Mouse (Mus musculus): ENCODE data around the gene Pgm1. TPM values are rescaled to one million over a fixed set of nuclear protein-coding genes. Genes with fewer than 3 reads are reported as not detected.

The Pgm1 gene
- polyA plus RNA-seq, 1 experiment from 2014 or later = 51.1 TPM

DNA sequence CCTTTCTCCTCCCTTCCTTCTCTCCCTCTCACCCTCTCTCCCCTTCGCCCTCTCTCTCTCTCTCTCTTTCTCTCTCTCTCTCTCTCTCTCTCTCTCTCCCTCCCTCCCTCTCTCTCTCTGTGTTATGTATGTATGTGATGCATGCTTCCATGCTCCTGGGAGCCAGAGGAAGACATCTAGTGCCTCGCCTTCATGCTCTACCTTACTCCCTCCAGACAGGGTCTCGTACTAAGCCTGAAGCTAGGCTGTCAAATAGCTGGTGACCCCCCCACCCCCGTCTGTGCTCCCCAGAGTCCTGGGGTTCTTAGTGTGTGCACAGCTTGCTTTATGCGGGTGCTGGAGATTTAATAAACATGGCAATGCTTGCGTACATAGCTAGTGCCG is 55.1 kb downstream of the Pgm1 start:
- DNase-seq (no peak), ATAC-seq (ENCODE audit: low read depth) (no peak)
- Histone ChIP-seq H3K9me3 (replicated peaks) (no peaks in the 10 kb centered on the region), H3K4me2 (no peak overlapping the region), H3K4me1 (replicated peaks) (no peaks in the 10 kb centered on the region), H3K9ac (no peak overlapping the region), H3K27me3 (no peaks in the 10 kb centered on the region), H3K4me3 (replicated peaks) (no peak overlapping the region), H3K27ac (no peak overlapping the region), H3K36me3 (peaks cover 10% of the 10 kb centered on the region; the same call in 1 of the 2 replicates)
- 81% methylated on average over 7 of the region's 7 CpGs for WGBS (ENCODE audit: insufficient replicate concordance)

DNA sequence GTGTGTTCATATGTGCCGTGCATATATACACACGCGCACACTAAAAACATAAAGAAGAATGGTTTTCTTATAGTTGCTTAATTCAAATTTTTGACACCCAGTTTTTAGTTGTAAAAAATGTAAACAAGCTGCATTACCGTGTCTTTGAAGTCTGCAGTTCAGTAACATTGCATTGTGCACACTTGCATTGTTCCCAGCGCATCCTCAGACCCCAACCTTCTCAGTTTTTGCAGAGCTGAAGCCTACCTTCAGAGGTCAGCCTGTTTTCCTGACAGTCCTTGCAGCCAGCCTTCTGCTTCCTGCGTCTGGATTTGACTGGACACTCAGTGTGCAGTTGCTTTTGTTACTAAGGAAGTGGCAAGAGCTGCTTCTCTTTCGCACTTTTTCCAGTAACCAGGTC is 55.9 kb downstream of the Pgm1 start:
- H3K9ac ChIP-seq = no peak overlapping the region
- ATAC-seq (ENCODE audit: low read depth) = no peak
- no peak for DNase-seq
- H3K4me1 ChIP-seq (replicated peaks) = no peaks in the 10 kb centered on the region
- no peak overlapping the region for H3K4me2 ChIP-seq
- WGBS (ENCODE audit: insufficient replicate concordance) = 76% methylated on average over 7 of the region's 7 CpGs
- no peaks in the 10 kb centered on the region for H3K9me3 ChIP-seq (replicated peaks)
- H3K4me3 ChIP-seq (replicated peaks) = no peak overlapping the region
- peaks cover 10% of the 10 kb centered on the region; the same call in 1 of the 2 replicates for H3K36me3 ChIP-seq
- no peak overlapping the region for H3K27ac ChIP-seq
- no peaks in the 10 kb centered on the region for H3K27me3 ChIP-seq

- WGBS (ENCODE audit: insufficient replicate concordance) = 79% methylated on average over 12 of the region's 12 CpGs
These were observed 56.4 kb downstream of the Pgm1 start for GRCm38 (mm10) chr4:99985631-99986030.

DNA sequence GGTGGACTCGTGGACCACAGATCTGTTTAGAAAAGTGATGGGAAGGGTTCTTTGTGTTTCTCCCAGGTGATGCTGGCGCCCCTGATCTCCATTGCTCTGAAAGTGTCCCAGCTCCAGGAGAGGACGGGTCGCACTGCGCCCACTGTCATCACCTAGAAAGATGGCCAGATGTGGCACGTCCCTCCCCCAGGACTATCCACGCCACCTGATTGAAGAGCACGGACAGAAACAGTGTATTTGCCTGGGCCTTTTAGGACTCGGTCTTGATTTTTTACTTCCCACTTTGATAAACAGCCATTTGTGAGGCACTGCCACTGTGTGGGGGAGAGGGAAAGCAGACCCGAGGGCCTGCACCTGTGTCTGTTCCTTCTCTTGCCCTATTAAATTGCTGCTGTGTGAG is 57.4 kb downstream of the Pgm1 start:
- Histone ChIP-seq H3K27ac (no peak overlapping the region), H3K4me3 (replicated peaks) (no peak overlapping the region), H3K9ac (no peak overlapping the region), H3K4me1 (replicated peaks) (no peaks in the 10 kb centered on the region), H3K9me3 (replicated peaks) (no peaks in the 10 kb centered on the region), H3K27me3 (no peaks in the 10 kb centered on the region), H3K4me2 (no peak overlapping the region), H3K36me3 (peaks cover 10% of the 10 kb centered on the region; the same call in 1 of the 2 replicates)
- WGBS (ENCODE audit: insufficient replicate concordance) = 71% methylated on average over 10 of the region's 10 CpGs
- no peak for ATAC-seq (ENCODE audit: low read depth)
- DNase-seq = no peak

More at GRCm38 (mm10) chr4:99985631-99986030, 56.4 kb downstream of the Pgm1 start:
- Histone ChIP-seq H3K4me3 (replicated peaks) (no peak overlapping the region), H3K9me3 (replicated peaks) (no peaks in the 10 kb centered on the region), H3K36me3 (peaks cover 10% of the 10 kb centered on the region; the same call in 1 of the 2 replicates), H3K4me2 (no peak overlapping the region), H3K27me3 (no peaks in the 10 kb centered on the region), H3K9ac (no peak overlapping the region), H3K4me1 (replicated peaks) (no peaks in the 10 kb centered on the region), H3K27ac (no peak overlapping the region)
- ATAC-seq (ENCODE audit: low read depth) = no peak
- no peak for DNase-seq

DNA sequence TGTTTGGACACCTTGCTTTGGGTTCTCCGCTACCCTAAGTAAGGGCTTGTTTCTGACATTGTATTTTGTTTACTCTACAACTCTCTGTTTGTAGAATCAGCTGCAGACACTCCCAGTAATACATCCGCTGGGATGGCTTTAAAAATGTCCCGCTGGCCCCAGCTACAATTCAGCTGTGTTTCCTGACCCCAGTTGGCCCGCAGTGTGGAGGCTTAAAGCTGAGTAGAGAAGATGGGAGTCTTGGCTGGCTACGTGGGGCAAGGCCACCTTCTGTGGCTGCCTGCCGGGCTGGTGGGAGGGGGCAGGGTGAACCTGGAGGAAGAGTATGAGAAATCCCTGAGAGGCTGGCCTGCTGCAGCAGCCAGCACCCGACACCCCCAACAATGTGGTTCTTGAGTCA is 59.6 kb downstream of the Pgm1 start:
- Histone ChIP-seq H3K4me2 (no peak overlapping the region), H3K9me3 (replicated peaks) (no peaks in the 10 kb centered on the region), H3K4me1 (replicated peaks) (no peaks in the 10 kb centered on the region), H3K36me3 (peaks cover 10% of the 10 kb centered on the region; the same call in 1 of the 2 replicates), H3K27me3 (no peaks in the 10 kb centered on the region), H3K9ac (no peak overlapping the region), H3K27ac (no peak overlapping the region), H3K4me3 (replicated peaks) (no peak overlapping the region)
- ATAC-seq (ENCODE audit: low read depth) (no peak), DNase-seq (no peak)
- WGBS (ENCODE audit: insufficient replicate concordance) = 66% methylated on average over 7 of the region's 7 CpGs

- Histone ChIP-seq H3K4me2 (no peak overlapping the region), H3K9me3 (replicated peaks) (no peaks in the 10 kb centered on the region), H3K27me3 (no peaks in the 10 kb centered on the region), H3K27ac (no peak overlapping the region), H3K36me3 (no peaks in the 10 kb centered on the region), H3K4me3 (replicated peaks) (no peak overlapping the region), H3K9ac (no peak overlapping the region), H3K4me1 (replicated peaks) (no peaks in the 10 kb centered on the region)
- WGBS (ENCODE audit: insufficient replicate concordance) = 54% methylated on average over 5 of the region's 5 CpGs
- no peak for DNase-seq
- ATAC-seq (ENCODE audit: low read depth) = no peak
These were observed 71.8 kb downstream of the Pgm1 start for GRCm38 (mm10) chr4:100000971-100001370.

DNA sequence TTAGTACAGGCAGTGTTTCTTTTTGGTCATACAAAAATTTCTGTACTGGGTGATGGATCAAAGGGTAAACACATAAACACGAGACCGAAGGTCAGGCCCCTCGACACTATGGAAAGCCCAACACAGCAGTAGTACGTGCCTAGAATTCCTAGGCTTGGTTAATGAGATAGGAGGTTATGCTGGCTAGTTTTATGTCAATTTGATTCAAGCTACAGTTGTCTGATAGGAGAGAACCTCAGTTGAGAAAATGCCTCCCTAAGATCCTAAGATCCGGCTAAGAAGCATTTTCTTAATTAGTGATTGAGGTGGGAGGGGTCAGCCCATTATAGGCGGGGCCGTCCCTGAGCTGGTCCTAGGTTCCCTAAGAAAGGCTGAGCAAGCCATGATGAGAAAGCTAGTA is 72.6 kb downstream of the Pgm1 start:
- no peak overlapping the region for H3K9ac ChIP-seq
- DNase-seq = no peak
- 56% methylated on average over 7 of the region's 7 CpGs for WGBS (ENCODE audit: insufficient replicate concordance)
- H3K4me2 ChIP-seq = no peak overlapping the region
- H3K9me3 ChIP-seq (replicated peaks) = no peaks in the 10 kb centered on the region
- H3K36me3 ChIP-seq = no peaks in the 10 kb centered on the region
- H3K27me3 ChIP-seq = no peaks in the 10 kb centered on the region
- H3K27ac ChIP-seq = no peak overlapping the region
- no peak overlapping the region for H3K4me3 ChIP-seq (replicated peaks)
- H3K4me1 ChIP-seq (replicated peaks) = no peaks in the 10 kb centered on the region
- ATAC-seq (ENCODE audit: low read depth) = no peak

- ATAC-seq (ENCODE audit: low read depth) = no peak
- Histone ChIP-seq H3K9me3 (replicated peaks) (no peaks in the 10 kb centered on the region), H3K27me3 (no peaks in the 10 kb centered on the region), H3K9ac (no peak overlapping the region), H3K4me1 (replicated peaks) (no peaks in the 10 kb centered on the region), H3K4me3 (replicated peaks) (no peak overlapping the region), H3K4me2 (no peak overlapping the region), H3K36me3 (no peaks in the 10 kb centered on the region), H3K27ac (no peak overlapping the region)
- no peak for DNase-seq
- WGBS (ENCODE audit: insufficient replicate concordance) = 42% methylated on average over 7 of the region's 7 CpGs
These were observed 78.5 kb downstream of the Pgm1 start for GRCm38 (mm10) chr4:100007721-100008120.

- H3K27me3 ChIP-seq = no peaks in the 10 kb centered on the region
- H3K36me3 ChIP-seq = no peaks in the 10 kb centered on the region
- H3K4me1 ChIP-seq (replicated peaks) = no peaks in the 10 kb centered on the region
- DNase-seq = no peak
- H3K4me2 ChIP-seq = no peak overlapping the region
- 45% methylated on average over 5 of the region's 5 CpGs for WGBS (ENCODE audit: insufficient replicate concordance)
- H3K9me3 ChIP-seq (replicated peaks) = no peaks in the 10 kb centered on the region
- H3K4me3 ChIP-seq (replicated peaks) = no peak overlapping the region
- no peak overlapping the region for H3K27ac ChIP-seq
- peak; percentile 70 for ATAC-seq (ENCODE audit: low read depth)
- no peak overlapping the region for H3K9ac ChIP-seq
These were observed 79.3 kb downstream of the Pgm1 start for GRCm38 (mm10) chr4:100008371-100009090.

DNA sequence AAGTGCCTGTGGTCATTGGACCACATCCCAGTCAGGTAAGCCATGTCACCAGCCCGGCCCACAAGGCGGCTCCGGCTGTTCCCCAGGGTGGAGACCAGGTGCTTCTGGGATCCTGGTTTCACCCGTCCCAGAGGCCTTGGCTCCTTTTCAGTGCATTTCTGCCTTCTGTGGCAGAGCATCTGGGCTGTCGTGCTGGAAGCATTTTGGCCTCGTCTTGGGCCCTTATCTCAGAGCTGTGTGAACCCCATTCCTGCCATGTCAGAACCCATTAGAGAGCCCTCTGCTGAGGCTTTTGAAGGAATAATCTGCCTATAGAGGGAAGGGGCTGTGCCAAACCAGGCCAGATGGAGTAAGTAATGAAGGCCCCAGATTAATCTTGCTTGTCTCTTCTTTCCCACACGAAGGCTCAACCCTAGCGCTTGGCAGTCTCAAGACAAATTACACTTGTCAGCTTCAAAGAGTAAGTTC is 80.0 kb downstream of the Pgm1 start:
- DNase-seq = no peak
- H3K36me3 ChIP-seq = no peaks in the 10 kb centered on the region
- ATAC-seq (ENCODE audit: low read depth) = no peak
- no peak overlapping the region for H3K27ac ChIP-seq
- no peak overlapping the region for H3K4me3 ChIP-seq (replicated peaks)
- WGBS (ENCODE audit: insufficient replicate concordance) = 56% methylated on average over 8 of the region's 8 CpGs
- H3K9me3 ChIP-seq (replicated peaks) = no peaks in the 10 kb centered on the region
- no peaks in the 10 kb centered on the region for H3K27me3 ChIP-seq
- H3K4me2 ChIP-seq = no peak overlapping the region
- no peaks in the 10 kb centered on the region for H3K4me1 ChIP-seq (replicated peaks)
- H3K9ac ChIP-seq = no peak overlapping the region

DNA sequence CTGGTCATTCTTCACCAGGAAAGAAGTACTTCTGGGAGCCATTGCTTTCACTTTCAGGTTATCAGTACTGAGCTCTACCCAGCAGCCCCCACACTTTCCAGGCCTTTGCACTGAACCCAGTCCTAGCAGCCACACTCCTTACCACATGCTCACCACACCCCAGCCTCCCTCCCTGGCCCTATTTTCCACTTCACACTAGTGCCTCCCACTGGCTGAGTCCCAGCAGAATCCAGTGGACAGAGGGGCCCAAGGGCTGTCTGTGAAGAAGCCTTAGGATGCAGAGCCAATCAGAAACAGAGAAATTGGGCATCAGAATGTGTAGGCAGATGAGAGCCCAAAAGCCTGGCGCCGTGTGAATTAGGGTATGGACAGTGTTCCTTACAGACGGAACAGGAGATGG is 81.7 kb downstream of the Pgm1 start:
- Histone ChIP-seq H3K4me1 (replicated peaks) (no peaks in the 10 kb centered on the region), H3K27me3 (no peaks in the 10 kb centered on the region), H3K4me3 (replicated peaks) (no peak overlapping the region), H3K27ac (no peak overlapping the region), H3K9me3 (replicated peaks) (no peaks in the 10 kb centered on the region), H3K9ac (no peak overlapping the region), H3K36me3 (no peaks in the 10 kb centered on the region), H3K4me2 (no peak overlapping the region)
- ATAC-seq (ENCODE audit: low read depth) (no peak), DNase-seq (no peak)
- whole genome bisulfite sequencing (ENCODE audit: insufficient replicate concordance) = 76% methylated on average over 3 of the region's 3 CpGs

GRCm38 (mm10) chr4:100011563-100011962 is 82.3 kb downstream of the Pgm1 start:
- 66% methylated on average over 3 of the region's 3 CpGs for WGBS (ENCODE audit: insufficient replicate concordance)
- Histone ChIP-seq H3K4me1 (replicated peaks) (no peaks in the 10 kb centered on the region), H3K9ac (no peak overlapping the region), H3K4me3 (replicated peaks) (no peak overlapping the region), H3K27me3 (no peaks in the 10 kb centered on the region), H3K4me2 (no peak overlapping the region), H3K9me3 (replicated peaks) (no peaks in the 10 kb centered on the region), H3K36me3 (no peaks in the 10 kb centered on the region), H3K27ac (no peak overlapping the region)
- no peak for ATAC-seq (ENCODE audit: low read depth)
- DNase-seq = no peak

Measured in liver, embryonic 13.5 days (tissue).